Mouse (Mus musculus): ENCODE measurements around the gene Dpm3.

- TF ChIP-seq CTCF (IDR thresholded peaks at IDR 0.05; ENCODE audit: control insufficient read depth, insufficient read depth, insufficient read length), result peak; percentile 67
- no peak for TF ChIP-seq MAX (IDR thresholded peaks at IDR 0.05)
- no peak for TF ChIP-seq USF1 (IDR thresholded peaks at IDR 0.05; ENCODE audit: low read depth)
These were observed 43.3 kb upstream of the Dpm3 start for GRCm38 (mm10) chr3:89215853-89216252.
